Mouse (Mus musculus): ENCODE measurements around the gene 2810006K23Rik.

DNA sequence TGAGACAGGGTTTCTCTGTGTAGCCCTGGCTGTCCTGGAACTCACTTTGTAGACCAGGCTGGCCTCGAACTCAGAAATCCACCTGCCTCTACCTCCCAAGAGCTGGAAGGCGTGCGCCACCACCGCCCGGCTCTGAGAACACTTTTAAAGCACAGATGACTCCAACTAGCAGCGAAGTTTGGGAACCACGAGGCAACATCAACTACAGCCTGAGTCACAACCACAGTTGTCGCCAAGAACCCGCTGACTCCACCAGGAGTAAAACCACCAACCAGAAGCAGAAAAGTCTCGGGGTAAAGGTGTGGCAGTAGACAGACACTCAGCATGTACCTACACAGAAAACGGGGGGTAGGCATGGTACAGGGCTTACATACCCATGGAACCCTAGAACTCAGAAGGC lies 17.8 kb upstream of the 2810006K23Rik start:
- TF ChIP-seq CTCF (conservative IDR thresholded peaks at IDR 0.05; ENCODE audit: insufficient read depth, insufficient read length, low read depth, low read length) (no peak), POLR2A (IDR thresholded peaks at IDR 0.05; ENCODE audit: low read depth, low read length) (no peak)
